Mouse (Mus musculus): ENCODE data around the gene Ms4a4a.

Gene Ms4a4a

GRCm38 (mm10) chr19:11435058-11435834, 59.9 kb downstream of the Ms4a4a start:
- no peak for DNase-seq (ENCODE audit: low read depth, low spot score)
